In the genomic region with DNA sequence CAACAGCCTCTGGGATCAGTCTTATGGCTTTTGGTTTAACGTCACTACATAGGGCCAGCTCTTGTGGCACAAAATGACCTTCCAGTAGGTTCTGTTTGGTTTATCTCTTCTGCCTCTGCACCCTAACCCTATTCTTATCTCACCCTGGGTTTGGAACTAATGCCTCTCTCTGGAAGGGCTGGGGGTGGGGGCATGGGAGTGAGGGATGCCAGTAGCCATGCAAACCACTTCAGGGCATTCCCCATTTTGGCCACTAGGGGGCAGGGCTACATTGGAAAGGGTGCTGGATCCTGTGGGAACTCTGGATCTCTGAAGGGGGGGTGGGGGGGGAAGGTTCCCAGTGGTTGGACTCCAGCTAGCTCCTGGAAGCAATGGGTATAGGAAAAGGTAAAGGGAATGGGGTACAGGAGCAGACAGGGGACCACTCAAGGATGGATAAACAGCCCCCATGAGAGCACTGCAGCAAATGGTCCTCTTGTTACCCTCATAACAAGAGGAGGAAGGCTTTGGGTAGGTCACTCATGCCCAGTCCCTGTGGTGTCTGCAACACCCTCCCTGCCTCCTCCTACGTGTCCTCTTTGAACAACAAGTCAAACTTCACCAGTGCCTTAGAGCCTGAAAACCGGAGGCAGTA, we compare ENCODE assay signal across 9 mouse cellular contexts. TPM values are rescaled to one million over a fixed set of nuclear protein-coding genes. Genes with fewer than 3 reads are reported as not detected.
DNase-seq lines count a peak whose midpoint lies in the region; ATAC-seq and TF ChIP-seq lines count a peak whose summit lies in the region.
"Had no signal": no experiment of that assay in that cellular context is flagged by ENCODE, and none has a peak within 500 bp of the region (broad histone marks: within the 10 kb centered on the region; RNA-seq: fewer than 3 reads in every experiment).

No protein-coding gene starts in this region.

- H3K4me2 ChIP-seq in liver, embryonic 14.5 days (ENCODE audit: low read depth) = no peak overlapping the region
- H3K4me2 ChIP-seq in neural tube, embryonic 15.5 days = no peak overlapping the region
- H3K4me2 ChIP-seq: embryonic facial prominence, embryonic 15.5 days had no signal

- no peak for TF ChIP-seq EP300 in liver, embryonic 14.5 days (IDR thresholded peaks at IDR 0.05; ENCODE audit: low read depth)

- no peaks in the 10 kb centered on the region for H3K9me3 ChIP-seq in liver, embryonic 14.5 days (ENCODE audit: control insufficient read depth, low read length)
- no peaks in the 10 kb centered on the region for H3K9me3 ChIP-seq in neural tube, embryonic 15.5 days (replicated peaks)
- H3K9me3 ChIP-seq: embryonic facial prominence, embryonic 15.5 days had no signal

- peak; percentile 15 for DNase-seq in CD4-positive helper T cell, adult 2 months (ENCODE audit: low read depth, low spot score)
- peak; percentile 90 for DNase-seq in adrenal gland, postnatal 14 days
- DNase-seq in embryo, embryonic 9.5 days (ENCODE audit: extremely low spot score) = peak; percentile 76
- peak; percentile 38 to 61 for DNase-seq in heart, adult 9 months (ENCODE audit: low spot score in 2 of 2)
- peak; percentile 89 for DNase-seq in kidney, postnatal 10 days
- no peak for DNase-seq in liver, embryonic 14.5 days (ENCODE audit: low read depth in 3 of 3, low spot score in 3 of 3)
- DNase-seq in thymus, postnatal 25 days = peak; percentile 23

- H3K4me1 ChIP-seq in liver, embryonic 14.5 days (replicated peaks; ENCODE audit: control insufficient read depth in 2 of 2, insufficient read depth in 2 of 2, low read length in 1 of 2) = no peaks in the 10 kb centered on the region
- 0 out of 2 replicates have a peak, but pooled peaks cover 6% of the 10 kb centered on the region for H3K4me1 ChIP-seq in neural tube, embryonic 15.5 days

- 66% methylated on average over 3 of the region's 3 CpGs for WGBS in liver, embryonic 14.5 days (ENCODE audit: insufficient replicate concordance)
- 87% methylated on average over 3 of the region's 3 CpGs for WGBS in neural tube, embryonic 15.5 days

- H3K36me3 ChIP-seq in liver, embryonic 14.5 days (replicated peaks; ENCODE audit: control insufficient read depth, insufficient read depth, low read depth) = no peaks in the 10 kb centered on the region
- peaks cover 91% of the 10 kb centered on the region for H3K36me3 ChIP-seq in neural tube, embryonic 15.5 days

- H3K27ac ChIP-seq in liver, embryonic 14.5 days = no peak overlapping the region
- H3K27ac ChIP-seq in neural tube, embryonic 15.5 days (replicated peaks) = no peak overlapping the region
- H3K27ac ChIP-seq: embryonic facial prominence, embryonic 15.5 days had no signal

- no peak overlapping the region for H3K9ac ChIP-seq in liver, embryonic 14.5 days (replicated peaks)
- no peak overlapping the region for H3K9ac ChIP-seq in neural tube, embryonic 15.5 days (replicated peaks)
- H3K9ac ChIP-seq: embryonic facial prominence, embryonic 15.5 days had no signal

- TF ChIP-seq CTCF in liver, embryonic 14.5 days (IDR thresholded peaks at IDR 0.05; ENCODE audit: low read depth) = peak; percentile 84

- ATAC-seq in liver, embryonic 14.5 days (ENCODE audit: insufficient read depth) = no peak
- ATAC-seq in neural tube, embryonic 15.5 days (ENCODE audit: low FRiP score) = 0 out of 2 replicates have a peak, but pooled peaks have one; percentile 38

- no peak overlapping the region for H3K4me3 ChIP-seq in liver, embryonic 14.5 days (ENCODE audit: insufficient read depth in 1 of 2, low read depth in 2 of 2, low read length in 2 of 2)
- H3K4me3 ChIP-seq in neural tube, embryonic 15.5 days (replicated peaks) = no peak overlapping the region
- H3K4me3 ChIP-seq: embryonic facial prominence, embryonic 15.5 days had no signal

- H3K27me3 ChIP-seq in liver, embryonic 14.5 days (ENCODE audit: control insufficient read depth, insufficient read depth, low read length) = no peaks in the 10 kb centered on the region
- H3K27me3 ChIP-seq in neural tube, embryonic 15.5 days (replicated peaks) = no peaks in the 10 kb centered on the region
- H3K27me3 ChIP-seq: embryonic facial prominence, embryonic 15.5 days had no signal

RNA-seq across cellular contexts. Expression of gene Ipo9, which starts 30.9 kb away (rescaled TPM):
- 72.6 and 73.7 TPM in 2 replicates for total RNA-seq in adrenal gland, postnatal 14 days (2021)
- 19.4 and 20.7 TPM in 2 replicates for polyA plus RNA-seq in liver, embryonic 14.5 days (2012; rRNA removed)
- polyA plus RNA-seq in liver, embryonic 14.5 days (2014; fragmentation: Nextera tagmentation; extraction: Ambion mirVana) = 26.6 and 26.9 TPM in 2 replicates
- polyA plus RNA-seq in neural tube, embryonic 15.5 days (2015; fragmentation: Nextera tagmentation; extraction: Ambion mirVana) = 100 and 109 TPM in 2 replicates

Comparison
In these comparisons a context has a peak if more than half of its experiments do, and no peak if none do; other contexts are left out.
1. DNase-seq: peak in CD4-positive helper T cell, adult 2 months (single experiment), adrenal gland, postnatal 14 days (single experiment), embryo, embryonic 9.5 days (single experiment), heart, adult 9 months (2 of 2), kidney, postnatal 10 days (single experiment) and thymus, postnatal 25 days (single experiment); none in liver, embryonic 14.5 days (0 of 3).